Mouse (Mus musculus) right cerebral cortex, adult 2 months (tissue): Measurements from ENCODE around the gene Hist1h4h.
"Not testable (repeated sequence)": the region's sequence is repeated elsewhere in the genome, so short reads cannot be mapped to it uniquely, and the experiment has no call there.

Source experiments
- DNase-seq, 2 experiments: peaks; one replicate each; pipeline ENCODE4 v3.0.0; 2021 to 2022; ENCODE audit warnings: low spot score in 2 of 2

The Hist1h4h gene

DNA sequence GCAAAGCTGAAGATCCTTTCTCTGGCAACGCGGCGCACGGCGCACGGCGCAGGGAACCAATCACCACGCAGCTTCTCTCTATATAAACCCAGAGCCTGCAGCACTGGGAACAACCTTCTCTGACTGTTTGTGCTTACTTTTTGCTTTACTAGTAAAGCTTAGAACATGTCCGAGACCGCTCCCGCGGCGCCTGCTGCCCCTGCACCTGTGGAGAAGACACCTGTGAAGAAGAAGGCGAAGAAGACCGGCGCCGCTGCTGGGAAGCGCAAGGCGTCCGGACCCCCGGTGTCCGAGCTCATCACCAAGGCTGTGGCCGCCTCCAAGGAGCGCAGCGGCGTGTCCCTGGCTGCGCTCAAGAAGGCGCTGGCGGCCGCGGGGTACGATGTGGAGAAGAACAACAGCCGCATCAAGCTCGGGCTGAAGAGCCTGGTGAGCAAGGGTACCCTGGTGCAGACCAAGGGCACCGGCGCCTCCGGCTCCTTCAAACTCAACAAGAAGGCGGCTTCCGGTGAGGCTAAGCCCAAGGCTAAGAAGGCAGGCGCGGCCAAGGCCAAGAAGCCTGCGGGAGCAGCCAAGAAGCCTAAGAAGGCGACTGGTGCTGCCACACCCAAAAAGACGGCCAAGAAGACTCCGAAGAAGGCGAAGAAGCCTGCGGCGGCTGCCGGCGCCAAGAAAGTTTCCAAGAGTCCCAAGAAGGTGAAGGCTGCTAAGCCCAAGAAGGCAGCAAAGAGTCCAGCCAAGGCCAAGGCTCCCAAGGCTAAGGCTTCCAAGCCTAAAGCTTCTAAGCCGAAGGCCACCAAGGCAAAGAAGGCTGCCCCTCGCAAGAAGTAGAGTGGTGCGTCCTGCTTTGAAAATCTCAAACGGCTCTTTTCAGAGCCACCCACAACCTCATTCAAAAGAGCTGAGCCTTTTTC is 24.3 kb downstream of the Hist1h4h start:
- peak; percentile 80 to 86 for DNase-seq

DNA sequence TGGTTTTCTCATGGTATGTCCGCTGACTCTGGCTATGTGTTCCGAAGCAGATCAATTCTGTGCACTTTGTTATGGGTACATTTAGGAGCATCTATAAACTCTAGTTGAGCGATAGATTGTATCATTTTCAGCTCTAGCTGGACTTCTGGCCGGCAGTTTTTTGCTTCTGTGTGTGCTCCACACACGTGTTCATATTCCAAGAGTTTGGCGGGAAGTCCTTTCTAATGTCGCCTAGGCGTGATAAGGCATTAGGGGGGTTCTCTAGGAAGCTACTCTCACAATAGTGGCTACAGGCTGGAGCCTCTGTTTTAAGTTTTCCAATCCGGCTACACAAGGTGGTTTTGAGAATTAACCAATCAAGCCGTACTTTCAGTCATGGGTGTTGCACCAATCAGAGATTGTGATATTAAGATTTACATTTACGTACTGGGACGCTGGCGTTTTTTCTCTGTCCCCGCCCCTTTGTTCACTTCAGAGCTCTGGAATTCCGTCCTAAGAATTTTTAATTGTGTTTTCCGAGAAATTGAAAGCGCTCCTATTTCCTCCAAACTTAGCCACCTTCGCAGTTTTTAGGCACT is 25.1 kb downstream of the Hist1h4h start:
- peak; percentile 72 to 74 for DNase-seq

DNA sequence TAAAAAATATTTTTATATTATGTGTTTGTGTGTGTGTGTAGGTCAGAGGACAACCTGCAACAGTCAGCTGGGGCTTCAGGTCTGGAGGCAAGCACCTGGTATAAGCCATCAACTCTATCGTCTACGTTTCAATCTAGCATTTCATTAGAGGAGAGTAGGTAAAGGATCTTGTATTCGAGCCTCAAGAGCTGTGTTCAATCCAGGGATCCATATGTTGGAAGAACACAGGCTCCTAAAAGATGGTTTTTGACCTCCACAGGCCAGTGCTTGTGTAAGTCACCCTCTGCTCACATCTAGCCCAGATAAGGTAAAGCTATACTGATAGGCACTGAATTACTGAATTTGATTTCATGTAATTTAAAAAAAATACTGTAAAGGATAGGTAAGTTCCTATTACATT is 26.1 kb downstream of the Hist1h4h start:
- DNase-seq: no peak

DNA sequence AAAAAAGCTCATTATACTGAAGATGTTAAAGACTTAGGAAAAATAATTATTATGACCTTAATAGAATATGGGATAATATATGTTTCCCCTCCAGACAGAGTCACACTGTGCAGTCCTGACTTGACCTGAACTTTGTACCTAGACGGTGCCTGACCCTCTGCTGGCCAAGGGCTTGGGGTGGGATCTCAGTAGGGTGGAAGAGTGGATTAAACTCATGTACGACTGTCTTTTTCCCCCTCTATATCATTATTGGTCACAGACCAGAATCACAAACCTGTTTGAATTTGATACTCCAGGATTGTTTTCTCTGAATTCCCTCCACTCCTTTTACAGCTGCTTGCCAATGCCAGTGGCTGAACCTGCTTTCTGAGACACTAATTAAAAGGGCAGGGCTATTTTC is 29.8 kb downstream of the Hist1h4h start:
- DNase-seq: not testable (repeated sequence)

GRCm38 (mm10) chr13:23561531-23561882 is 30.7 kb downstream of the Hist1h4h start:
- not testable (repeated sequence) for DNase-seq

GRCm38 (mm10) chr13:23561883-23562659 is 31.2 kb downstream of the Hist1h4h start, which contains the start of gene Hist1h3e:
Gene Hist1h3e (minus strand): TSS chr13:23562369.
- peak; percentile 95 for DNase-seq

GRCm38 (mm10) chr13:23562699-23563462 is 32.0 kb downstream of the Hist1h4h start:
- DNase-seq: peak in 1 of 2 experiments; percentile 52

GRCm38 (mm10) chr13:23564482-23564881 is 33.6 kb downstream of the Hist1h4h start:
- DNase-seq: no peak

DNA sequence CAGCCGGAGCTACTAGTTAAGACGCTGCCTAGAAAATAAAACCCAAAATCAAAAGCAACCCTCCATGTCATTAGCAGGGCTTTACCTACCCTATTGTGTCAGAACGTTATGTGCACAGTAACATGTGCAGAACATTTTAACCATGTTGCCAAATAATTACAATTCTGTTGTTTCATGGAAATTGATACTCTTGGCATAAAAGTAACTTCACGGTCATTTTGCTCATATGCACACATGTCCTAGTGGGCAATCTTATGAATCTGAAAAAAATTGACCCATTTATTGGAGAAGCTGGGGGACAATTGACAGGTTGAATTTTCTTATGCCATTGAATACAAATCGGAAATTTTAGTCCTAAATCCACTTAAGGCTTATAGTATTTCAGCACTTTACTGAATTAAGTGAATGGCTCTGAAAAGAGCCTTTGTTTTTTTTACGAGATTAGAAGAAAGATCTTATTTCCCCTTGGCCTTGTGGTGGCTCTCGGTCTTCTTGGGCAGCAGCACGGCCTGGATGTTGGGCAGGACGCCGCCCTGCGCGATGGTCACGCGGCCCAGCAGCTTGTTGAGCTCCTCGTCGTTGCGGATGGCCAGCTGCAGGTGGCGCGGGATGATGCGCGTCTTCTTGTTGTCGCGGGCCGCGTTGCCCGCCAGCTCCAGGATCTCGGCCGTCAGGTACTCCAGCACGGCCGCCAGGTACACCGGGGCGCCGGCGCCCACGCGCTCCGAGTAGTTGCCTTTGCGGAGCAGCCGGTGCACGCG is 39.6 kb downstream of the Hist1h4h start:
- DNase-seq: not testable (repeated sequence)

- peak; percentile 74 to 75 for DNase-seq
Observed at GRCm38 (mm10) chr13:23571022-23571503, 40.2 kb downstream of the Hist1h4h start, which contains the start of the genes Hist1h2ae and Hist1h2bg. Gene Hist1h2ae (minus strand): TSS chr13:23571220. Gene Hist1h2bg (plus strand): TSS chr13:23571396.

DNA sequence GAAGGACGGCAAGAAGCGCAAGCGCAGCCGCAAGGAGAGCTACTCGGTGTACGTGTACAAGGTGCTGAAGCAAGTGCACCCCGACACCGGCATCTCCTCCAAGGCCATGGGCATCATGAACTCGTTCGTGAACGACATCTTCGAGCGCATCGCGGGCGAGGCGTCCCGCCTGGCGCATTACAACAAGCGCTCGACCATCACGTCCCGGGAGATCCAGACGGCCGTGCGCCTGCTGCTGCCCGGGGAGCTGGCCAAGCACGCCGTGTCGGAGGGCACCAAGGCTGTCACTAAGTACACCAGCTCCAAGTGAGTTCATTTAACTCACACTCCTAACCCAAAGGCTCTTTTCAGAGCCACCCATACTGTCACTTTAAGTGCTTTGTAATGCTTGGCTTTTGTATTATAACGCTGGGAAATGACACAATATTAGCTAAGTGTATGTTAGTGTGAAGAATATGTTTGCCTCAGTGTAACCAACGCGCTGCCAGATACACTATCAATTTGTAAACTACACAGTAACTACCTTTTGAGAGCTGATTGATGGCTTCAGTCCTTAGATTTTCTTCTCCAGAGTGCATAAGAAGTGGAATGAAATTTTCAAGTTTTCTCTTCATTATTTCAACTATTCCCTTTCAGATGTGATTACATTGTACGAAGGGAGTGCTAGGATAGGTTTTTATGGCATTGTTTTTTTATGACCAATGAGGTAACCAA is 40.8 kb downstream of the Hist1h4h start:
- not testable (repeated sequence) for DNase-seq

GRCm38 (mm10) chr13:23572218-23573033 is 41.6 kb downstream of the Hist1h4h start:
- DNase-seq: no peak

DNA sequence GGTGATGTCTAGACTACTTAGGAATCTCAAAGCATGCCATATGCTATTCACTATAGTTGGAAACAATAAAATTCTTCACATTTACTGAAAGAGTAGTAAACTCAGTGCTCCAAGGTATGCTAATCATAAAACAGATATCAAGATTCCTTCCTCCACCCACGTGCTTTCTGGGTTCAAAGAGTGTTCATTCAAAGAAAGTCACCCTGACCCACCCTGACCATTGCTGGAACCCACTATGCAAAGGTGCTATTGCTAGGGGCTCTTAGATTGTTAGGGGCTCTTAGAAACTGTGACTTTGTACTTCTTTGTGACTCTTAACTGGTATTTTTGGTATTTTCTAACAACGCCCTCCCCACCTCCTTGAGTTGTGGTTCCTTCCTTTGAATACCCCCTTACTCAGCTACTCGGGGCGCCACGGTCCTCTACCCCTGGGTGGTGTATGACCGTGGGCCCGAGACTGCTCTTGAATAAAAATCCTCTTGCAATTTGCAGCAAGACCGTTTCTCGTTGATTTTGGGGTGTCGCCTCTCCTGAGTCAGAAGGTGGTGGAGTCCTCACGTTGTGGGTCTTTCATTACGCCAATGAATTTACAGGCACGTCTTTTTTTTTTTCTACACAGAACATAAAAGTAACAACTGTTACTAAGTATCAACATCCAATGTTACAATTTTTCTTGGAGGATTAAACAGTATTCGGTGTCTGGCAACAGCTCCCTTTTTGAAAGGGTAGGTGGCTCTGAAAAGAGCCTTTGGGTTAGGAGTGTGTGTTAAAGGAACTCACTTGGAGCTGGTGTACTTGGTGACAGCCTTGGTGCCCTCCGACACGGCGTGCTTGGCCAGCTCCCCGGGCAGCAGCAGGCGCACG is 42.4 kb downstream of the Hist1h4h start:
- DNase-seq: not testable (repeated sequence)

- peak; percentile 93 to 96 for DNase-seq
Observed at GRCm38 (mm10) chr13:23573898-23574524, 43.2 kb downstream of the Hist1h4h start, which contains the start of the genes Hist1h2bf and Hist1h2ad. Gene Hist1h2bf (minus strand): TSS chr13:23574196. Gene Hist1h2ad (plus strand): TSS chr13:23574381.

DNA sequence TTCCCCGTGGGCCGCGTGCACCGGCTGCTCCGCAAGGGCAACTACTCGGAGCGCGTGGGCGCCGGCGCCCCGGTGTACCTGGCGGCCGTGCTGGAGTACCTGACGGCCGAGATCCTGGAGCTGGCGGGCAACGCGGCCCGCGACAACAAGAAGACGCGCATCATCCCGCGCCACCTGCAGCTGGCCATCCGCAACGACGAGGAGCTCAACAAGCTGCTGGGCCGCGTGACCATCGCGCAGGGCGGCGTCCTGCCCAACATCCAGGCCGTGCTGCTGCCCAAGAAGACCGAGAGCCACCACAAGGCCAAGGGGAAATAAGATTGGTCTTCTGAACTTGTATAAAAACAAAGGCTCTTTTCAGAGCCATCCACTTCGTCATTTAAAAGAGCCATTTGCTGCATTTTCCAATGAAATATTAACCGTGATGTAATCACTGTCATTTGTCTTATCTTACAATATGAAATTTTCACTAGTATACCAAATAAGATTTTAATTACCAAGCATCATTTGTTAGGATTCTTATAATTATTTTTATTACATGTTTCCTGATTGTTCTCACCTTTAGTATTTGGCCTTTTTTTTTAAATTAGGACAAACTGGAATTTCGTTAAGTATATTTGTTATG is 43.8 kb downstream of the Hist1h4h start:
- DNase-seq: not testable (repeated sequence)

- peak; percentile 70 to 72 for DNase-seq
Observed at GRCm38 (mm10) chr13:23575271-23575851, 44.5 kb downstream of the Hist1h4h start, which contains the start of gene Hist1h3d. Gene Hist1h3d (plus strand): TSS chr13:23575763.
